In the genomic region with DNA sequence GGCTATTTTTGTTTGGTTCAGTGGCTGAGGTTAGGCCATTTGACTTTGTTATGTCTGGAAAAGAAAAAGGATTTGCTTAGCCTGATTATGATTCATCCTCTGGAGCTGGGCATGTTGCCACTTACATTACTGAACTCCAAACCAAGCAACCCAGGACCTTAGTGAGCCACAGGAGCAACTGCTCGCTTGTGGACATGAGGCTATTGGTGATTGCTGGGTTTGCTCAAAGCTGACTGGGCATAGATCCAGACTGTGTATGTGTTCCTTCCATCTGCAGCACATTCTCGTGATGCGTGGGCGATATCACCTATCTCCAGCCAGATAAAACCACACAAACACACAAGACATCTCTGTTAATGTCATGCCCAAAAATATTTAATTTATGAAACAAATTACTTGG, we compare ENCODE assay signal across 10 mouse cellular contexts. TPM values are rescaled to one million over a fixed set of nuclear protein-coding genes. Genes with fewer than 3 reads are reported as not detected.
DNase-seq lines count a peak whose midpoint lies in the region; ATAC-seq lines count a peak whose summit lies in the region.
"Had no signal": no experiment of that assay in that cellular context is flagged by ENCODE, and none has a peak within 500 bp of the region (broad histone marks: within the 10 kb centered on the region; RNA-seq: fewer than 3 reads in every experiment).

No protein-coding gene starts in this region.

- H3K4me1 ChIP-seq in hindbrain, embryonic 15.5 days (replicated peaks): no peaks in the 10 kb centered on the region
- H3K4me1 ChIP-seq in hindbrain, embryonic 11.5 days (replicated peaks; ENCODE audit: control insufficient read depth, insufficient read depth, low read length): no peaks in the 10 kb centered on the region
- peaks cover 3% of the 10 kb centered on the region; the same call in 1 of the 2 replicates for H3K4me1 ChIP-seq in heart, embryonic 12.5 days (replicated peaks)

- no peak overlapping the region for H3K4me2 ChIP-seq in hindbrain, embryonic 15.5 days
- H3K4me2 ChIP-seq in hindbrain, embryonic 11.5 days (replicated peaks; ENCODE audit: low read depth, low read length): no peak overlapping the region
- H3K4me2 ChIP-seq in heart, embryonic 12.5 days: no peak overlapping the region

- H3K36me3 ChIP-seq in hindbrain, embryonic 15.5 days: no peaks in the 10 kb centered on the region
- no peaks in the 10 kb centered on the region for H3K36me3 ChIP-seq in hindbrain, embryonic 11.5 days (ENCODE audit: control insufficient read depth, insufficient read depth, low read length)
- no peaks in the 10 kb centered on the region for H3K36me3 ChIP-seq in heart, embryonic 12.5 days

- H3K4me3 ChIP-seq in hindbrain, embryonic 15.5 days: no peak overlapping the region
- H3K4me3 ChIP-seq in hindbrain, embryonic 11.5 days (ENCODE audit: low read depth, low read length): no peak overlapping the region
- H3K4me3 ChIP-seq in heart, embryonic 12.5 days: no peak overlapping the region
- H3K4me3 ChIP-seq: erythroblast, embryonic 14.5 days had no signal

- no peaks in the 10 kb centered on the region for H3K27me3 ChIP-seq in hindbrain, embryonic 15.5 days
- H3K27me3 ChIP-seq in hindbrain, embryonic 11.5 days (ENCODE audit: control insufficient read depth, insufficient read depth, low read length): no peaks in the 10 kb centered on the region
- no peaks in the 10 kb centered on the region for H3K27me3 ChIP-seq in heart, embryonic 12.5 days (replicated peaks)

- ATAC-seq in hindbrain, embryonic 15.5 days (ENCODE audit: low FRiP score, low read depth): peak; percentile 48; the same call in 1 of the 2 replicates
- ATAC-seq in hindbrain, embryonic 11.5 days (ENCODE audit: low FRiP score): no peak
- ATAC-seq in heart, embryonic 12.5 days (ENCODE audit: insufficient number of reproducible peaks, low FRiP score): peak; percentile 64; the same call in 1 of the 2 replicates

- H3K9ac ChIP-seq in hindbrain, embryonic 15.5 days: no peak overlapping the region
- no peak overlapping the region for H3K9ac ChIP-seq in hindbrain, embryonic 11.5 days (ENCODE audit: low read depth, low read length)
- H3K9ac ChIP-seq in heart, embryonic 12.5 days: no peak overlapping the region

- H3K9me3 ChIP-seq in hindbrain, embryonic 15.5 days: no peaks in the 10 kb centered on the region
- no peaks in the 10 kb centered on the region for H3K9me3 ChIP-seq in hindbrain, embryonic 11.5 days (ENCODE audit: control insufficient read depth, low read length)
- no peaks in the 10 kb centered on the region for H3K9me3 ChIP-seq in heart, embryonic 12.5 days (replicated peaks)

- no peak for DNase-seq in hindbrain, embryonic 11.5 days (ENCODE audit: low spot score)
- peak; percentile 77 for DNase-seq in cerebellum, adult 9-10 months
- DNase-seq in layer of hippocampus, adult 18-20 months (ENCODE audit: low spot score in 2 of 2): peak; percentile 10 to 57
- peak; percentile 76 for DNase-seq in lung, postnatal 36 days
- DNase-seq in urinary bladder, postnatal 10 days (ENCODE audit: low spot score): peak; percentile 14
- DNase-seq in neural tube, embryonic 10.5 days (ENCODE audit: extremely low spot score, low spot score): no peak

- H3K27ac ChIP-seq in hindbrain, embryonic 15.5 days (replicated peaks): no peak overlapping the region
- H3K27ac ChIP-seq in hindbrain, embryonic 11.5 days (ENCODE audit: low read depth, low read length): no peak overlapping the region
- H3K27ac ChIP-seq in heart, embryonic 12.5 days (ENCODE audit: poor library complexity, severe bottlenecking): no peak overlapping the region

- 66% methylated on average over 4 of the region's 4 CpGs for WGBS in hindbrain, embryonic 15.5 days
- 91% methylated on average over 4 of the region's 4 CpGs for WGBS in hindbrain, embryonic 11.5 days
- WGBS in heart, embryonic 12.5 days: 42% methylated on average over 4 of the region's 4 CpGs

RNA-seq across cellular contexts. Expression of a gene that starts 42.8 kb away (rescaled TPM):
- 54.1 and 54.5 TPM in 2 replicates for polyA plus RNA-seq in hindbrain, embryonic 15.5 days (2015; fragmentation: Nextera tagmentation; extraction: Ambion mirVana)
- 75.3 and 83.1 TPM in 2 replicates for polyA plus RNA-seq in hindbrain, embryonic 11.5 days (2014; fragmentation: Nextera tagmentation; extraction: Ambion mirVana)
- polyA plus RNA-seq in heart, embryonic 12.5 days (2016; fragmentation: Nextera tagmentation; extraction: Ambion mirVana): 37.4 and 42.9 TPM in 2 replicates
- 10 to 100 TPM; 29.7 to 38.2 TPM for total RNA-seq in layer of hippocampus, adult 18-20 months (2021)

RNA-seq across cellular contexts. Expression of a gene that starts 52.3 kb away (rescaled TPM):
- polyA plus RNA-seq in hindbrain, embryonic 15.5 days (2015; fragmentation: Nextera tagmentation; extraction: Ambion mirVana): not detected in 2 replicates
- polyA plus RNA-seq in hindbrain, embryonic 11.5 days (2014; fragmentation: Nextera tagmentation; extraction: Ambion mirVana): not detected in 2 replicates
- not detected in 2 replicates for polyA plus RNA-seq in heart, embryonic 12.5 days (2016; fragmentation: Nextera tagmentation; extraction: Ambion mirVana)
- not detected for total RNA-seq in layer of hippocampus, adult 18-20 months (2021)
- polyA plus RNA-seq: erythroblast, embryonic 14.5 days; neural tube, embryonic 14.5 days had no signal

Comparison
In these comparisons a context has a peak if more than half of its experiments do, and no peak if none do; other contexts are left out.
1. DNase-seq: peak in cerebellum, adult 9-10 months (single experiment), layer of hippocampus, adult 18-20 months (2 of 2), lung, postnatal 36 days (single experiment) and urinary bladder, postnatal 10 days (single experiment); none in hindbrain, embryonic 11.5 days (single experiment) and neural tube, embryonic 10.5 days (single experiment).